Comparison of ENCODE assay signal across 7 mouse cellular contexts in genomic region chr13:55322130-55322825, GRCm38 (mm10). TPM values are rescaled to one million over a fixed set of nuclear protein-coding genes. Genes with fewer than 3 reads are reported as not detected.
A peak's percentile ranks its signal among the peaks of the same experiment; 100 is the strongest.
DNase-seq lines count a peak whose midpoint lies in the region; ATAC-seq and TF ChIP-seq lines count a peak whose summit lies in the region.

No protein-coding gene starts in this region.

- peaks cover 37% of the 10 kb centered on the region for H3K36me3 ChIP-seq in ES-E14 (ENCODE audit: control insufficient read depth, insufficient read depth, low read length, poor library complexity, severe bottlenecking)
- peaks cover 60% of the 10 kb centered on the region for H3K36me3 ChIP-seq in heart, embryonic 15.5 days
- H3K36me3 ChIP-seq in stomach, postnatal 0 days (ENCODE audit: control insufficient read depth, insufficient read depth, low read length) = peaks cover 19% of the 10 kb centered on the region

- no peaks in the 10 kb centered on the region for H3K9me3 ChIP-seq in ES-E14 (ENCODE audit: control insufficient read depth, insufficient read depth, low read depth, low read length)
- H3K9me3 ChIP-seq in heart, embryonic 15.5 days (replicated peaks) = no peaks in the 10 kb centered on the region
- no peaks in the 10 kb centered on the region for H3K9me3 ChIP-seq in stomach, postnatal 0 days (ENCODE audit: control insufficient read depth, low read length)

- peak overlapping the region; percentile 72 for H3K27ac ChIP-seq in ES-E14 (ENCODE audit: insufficient read depth, low read depth, low read length, poor library complexity, severe bottlenecking)
- H3K27ac ChIP-seq in cortical plate, adult 2 months (ENCODE audit: insufficient read depth, low read length) = no peak overlapping the region
- H3K27ac ChIP-seq in heart, embryonic 15.5 days = peak overlapping the region; percentile 87
- H3K27ac ChIP-seq in stomach, postnatal 0 days (replicated peaks) = peak overlapping the region; percentile 86

- under 1% methylated on average over 31 of the region's 31 CpGs for WGBS in heart, embryonic 15.5 days
- WGBS in stomach, postnatal 0 days = under 1% methylated on average over 31 of the region's 31 CpGs

- H3K4me3 ChIP-seq in ES-E14 (ENCODE audit: insufficient read depth in 1 of 2, low read depth in 1 of 2, low read length in 2 of 2, poor library complexity in 1 of 2, severe bottlenecking in 1 of 2) = peak overlapping the region; percentile 92 to 97
- peak overlapping the region; percentile 95 for H3K4me3 ChIP-seq in cortical plate, adult 2 months (ENCODE audit: insufficient read depth, low read length)
- peak overlapping the region; percentile 79 for H3K4me3 ChIP-seq in heart, embryonic 15.5 days
- peak overlapping the region; percentile 84 for H3K4me3 ChIP-seq in stomach, postnatal 0 days (ENCODE audit: low read depth, low read length)

- in situ Hi-C loops in ES-E14 (cut with MboI; ENCODE audit: low sequenced_read_pairs in 2 of 2, unreplicated experiment in 2 of 2) = no loop called here

- H3K4me2 ChIP-seq in heart, embryonic 15.5 days = peak overlapping the region; percentile 83
- peak overlapping the region; percentile 97 for H3K4me2 ChIP-seq in stomach, postnatal 0 days (replicated peaks; ENCODE audit: low read depth)

- no peak for TF ChIP-seq EP300 in stomach, postnatal 0 days (optimal IDR thresholded peaks at IDR 0.05)

- H3K27me3 ChIP-seq in heart, embryonic 15.5 days = no peaks in the 10 kb centered on the region
- no peaks in the 10 kb centered on the region for H3K27me3 ChIP-seq in stomach, postnatal 0 days (ENCODE audit: control insufficient read depth, insufficient read depth, low read length)

- no peak; the same call in 1 of the 2 replicates for ATAC-seq in heart, embryonic 15.5 days (replicated peaks; ENCODE audit: insufficient number of reproducible peaks, insufficient read depth, low FRiP score, low read depth)
- peak; percentile 27; the same call in 1 of the 2 replicates for ATAC-seq in megakaryocyte-erythroid progenitor cell, adult 5-6 weeks (replicated peaks; ENCODE audit: low FRiP score, low TSS enrichment, poor library complexity, severe bottlenecking)
- ATAC-seq in stomach, postnatal 0 days (ENCODE audit: low FRiP score, low TSS enrichment) = peak; percentile 20

- peak; percentile 33; the same call in 1 of the 2 replicates for TF ChIP-seq CTCF in cortical plate, adult 2 months (IDR thresholded peaks at IDR 0.05; ENCODE audit: extremely low read depth, insufficient read depth, low read length)
- peak; percentile 72 for TF ChIP-seq CTCF in stomach, postnatal 0 days (IDR thresholded peaks at IDR 0.05; ENCODE audit: low read depth)

- no peak for TF ChIP-seq POLR2A in cortical plate, adult 2 months (IDR thresholded peaks at IDR 0.05; ENCODE audit: extremely low read depth, insufficient read depth, low read length)

- peak; percentile 37 to 40 for DNase-seq in B cell, adult 2 months
- no peak for DNase-seq in ES-E14 (ENCODE audit: low read depth, low spot score)
- DNase-seq in kidney, postnatal 36 days = peak; percentile 76 to 90
- peak; percentile 64 for DNase-seq in stomach, postnatal 0 days (ENCODE audit: low spot score)

- peak overlapping the region; percentile 91 for H3K9ac ChIP-seq in ES-E14 (ENCODE audit: insufficient read depth, low read depth, low read length, poor library complexity, severe bottlenecking)
- H3K9ac ChIP-seq in heart, embryonic 15.5 days = peak overlapping the region; percentile 92
- peak overlapping the region; percentile 95 for H3K9ac ChIP-seq in stomach, postnatal 0 days (ENCODE audit: low read length)

- H3K4me1 ChIP-seq in ES-E14 (ENCODE audit: control insufficient read depth in 2 of 2, insufficient read depth in 2 of 2, low read length in 2 of 2, poor library complexity in 1 of 2) = peaks cover 3 to 21% of the 10 kb centered on the region in 2 experiments; a peak in 3 of 4 replicates
- H3K4me1 ChIP-seq in cortical plate, adult 2 months (ENCODE audit: control insufficient read depth, insufficient read depth, low read length) = peaks cover 8% of the 10 kb centered on the region
- peaks cover 39% of the 10 kb centered on the region for H3K4me1 ChIP-seq in heart, embryonic 15.5 days (replicated peaks)
- H3K4me1 ChIP-seq in stomach, postnatal 0 days (replicated peaks; ENCODE audit: control insufficient read depth, insufficient read depth) = no peaks in the 10 kb centered on the region

TF ChIP-seq in ES-E14, 5 proteins besides CTCF, POLR2A, EP300 and RAD21:
- no peak for TF ChIP-seq MAFK (IDR thresholded peaks at IDR 0.05; ENCODE audit: insufficient read depth, low read depth, low read length)
- TF ChIP-seq HCFC1 (IDR thresholded peaks at IDR 0.05; ENCODE audit: borderline replicate concordance, insufficient read depth, low read length) = peak; percentile 13; the same call in 1 of the 2 replicates

RNA-seq across cellular contexts. Expression of gene Rab24, which starts 0.5 kb away (rescaled TPM):
- 67.5 and 79.4 TPM in 2 replicates for total RNA-seq in ES-E14 (2012; rRNA removed)
- 148 and 163 TPM in 2 replicates for polyA plus RNA-seq in cortical plate, adult 2 months (2012; rRNA removed)
- polyA plus RNA-seq in heart, embryonic 15.5 days (2015; fragmentation: Nextera tagmentation; extraction: Ambion mirVana) = 63.9 and 74.2 TPM in 2 replicates
- total RNA-seq in megakaryocyte-erythroid progenitor cell, adult 5-6 weeks (2014; fragmentation: Nextera tagmentation) = 88.0 and 120 TPM in 2 replicates
- total RNA-seq in megakaryocyte-erythroid progenitor cell, adult 5-6 weeks (2017) = 13.0 and 30.0 TPM in 2 replicates
- polyA plus RNA-seq in stomach, postnatal 0 days (2015; fragmentation: Nextera tagmentation; extraction: Ambion mirVana) = 79.7 and 85.3 TPM in 2 replicates

RNA-seq across cellular contexts. Expression of gene Prelid1, which starts 2.0 kb away (rescaled TPM):
- 198 and 217 TPM in 2 replicates for total RNA-seq in ES-E14 (2012; rRNA removed)
- 168 and 177 TPM in 2 replicates for polyA plus RNA-seq in cortical plate, adult 2 months (2012; rRNA removed)
- polyA plus RNA-seq in heart, embryonic 15.5 days (2015; fragmentation: Nextera tagmentation; extraction: Ambion mirVana) = 285 and 333 TPM in 2 replicates
- 173 and 220 TPM in 2 replicates for total RNA-seq in megakaryocyte-erythroid progenitor cell, adult 5-6 weeks (2014; fragmentation: Nextera tagmentation)
- total RNA-seq in megakaryocyte-erythroid progenitor cell, adult 5-6 weeks (2017) = 71.2 and 80.5 TPM in 2 replicates
- 350 and 354 TPM in 2 replicates for polyA plus RNA-seq in stomach, postnatal 0 days (2015; fragmentation: Nextera tagmentation; extraction: Ambion mirVana)

RNA-seq across cellular contexts. Expression of gene Mxd3, which starts 7.3 kb away (rescaled TPM):
- total RNA-seq in ES-E14 (2012; rRNA removed) = 12.5 and 19.8 TPM in 2 replicates
- polyA plus RNA-seq in cortical plate, adult 2 months (2012; rRNA removed) = 1.2 and 1.9 TPM in 2 replicates
- 21.8 and 28.7 TPM in 2 replicates for polyA plus RNA-seq in heart, embryonic 15.5 days (2015; fragmentation: Nextera tagmentation; extraction: Ambion mirVana)
- total RNA-seq in megakaryocyte-erythroid progenitor cell, adult 5-6 weeks (2014; fragmentation: Nextera tagmentation) = 9.9 TPM in 1 of 2 replicates, not detected in the other
- 3.6 and 5.0 TPM in 2 replicates for total RNA-seq in megakaryocyte-erythroid progenitor cell, adult 5-6 weeks (2017)
- polyA plus RNA-seq in stomach, postnatal 0 days (2015; fragmentation: Nextera tagmentation; extraction: Ambion mirVana) = 9.7 and 12.4 TPM in 2 replicates

RNA-seq across cellular contexts. Expression of gene Lman2, which starts 40.3 kb away (rescaled TPM):
- 195 and 272 TPM in 2 replicates for total RNA-seq in ES-E14 (2012; rRNA removed)
- 53.0 and 57.0 TPM in 2 replicates for polyA plus RNA-seq in cortical plate, adult 2 months (2012; rRNA removed)
- 71.6 and 88.3 TPM in 2 replicates for polyA plus RNA-seq in heart, embryonic 15.5 days (2015; fragmentation: Nextera tagmentation; extraction: Ambion mirVana)
- 110 and 122 TPM in 2 replicates for total RNA-seq in megakaryocyte-erythroid progenitor cell, adult 5-6 weeks (2014; fragmentation: Nextera tagmentation)
- total RNA-seq in megakaryocyte-erythroid progenitor cell, adult 5-6 weeks (2017) = 75.6 and 91.9 TPM in 2 replicates
- polyA plus RNA-seq in stomach, postnatal 0 days (2015; fragmentation: Nextera tagmentation; extraction: Ambion mirVana) = 73.7 and 76.5 TPM in 2 replicates

RNA-seq across cellular contexts. Expression of gene Rgs14, which starts 47.3 kb away (rescaled TPM):
- 0.62 and 1.4 TPM in 2 replicates for total RNA-seq in ES-E14 (2012; rRNA removed)
- polyA plus RNA-seq in cortical plate, adult 2 months (2012; rRNA removed) = 40.2 and 44.9 TPM in 2 replicates
- polyA plus RNA-seq in heart, embryonic 15.5 days (2015; fragmentation: Nextera tagmentation; extraction: Ambion mirVana) = 0.42 and 1.9 TPM in 2 replicates
- 6.9 and 11.9 TPM in 2 replicates for total RNA-seq in megakaryocyte-erythroid progenitor cell, adult 5-6 weeks (2014; fragmentation: Nextera tagmentation)
- total RNA-seq in megakaryocyte-erythroid progenitor cell, adult 5-6 weeks (2017) = 1.8 and 3.2 TPM in 2 replicates
- polyA plus RNA-seq in stomach, postnatal 0 days (2015; fragmentation: Nextera tagmentation; extraction: Ambion mirVana) = 0.51 and 0.73 TPM in 2 replicates
